Mouse (Mus musculus) heart, adult 2 months (tissue): Measurements from ENCODE around the gene Pitx2.

Source experiments
- CTCF ChIP-seq: fragments of 200-600 bp; IDR thresholded peaks from 2 replicates; pipeline ENCODE4 v1.8.1; 2022; ENCODE audit warnings: antibody characterized with exemption, mild to moderate bottlenecking, moderate library complexity
- POLR2A ChIP-seq: fragments of 200-500 bp; IDR thresholded peaks from 2 replicates; pipeline ENCODE4 v1.6.1; 2011; ENCODE audit warnings: mild to moderate bottlenecking, low read depth, low read length, control low read depth; ENCODE audit not compliant: insufficient read depth

DNA sequence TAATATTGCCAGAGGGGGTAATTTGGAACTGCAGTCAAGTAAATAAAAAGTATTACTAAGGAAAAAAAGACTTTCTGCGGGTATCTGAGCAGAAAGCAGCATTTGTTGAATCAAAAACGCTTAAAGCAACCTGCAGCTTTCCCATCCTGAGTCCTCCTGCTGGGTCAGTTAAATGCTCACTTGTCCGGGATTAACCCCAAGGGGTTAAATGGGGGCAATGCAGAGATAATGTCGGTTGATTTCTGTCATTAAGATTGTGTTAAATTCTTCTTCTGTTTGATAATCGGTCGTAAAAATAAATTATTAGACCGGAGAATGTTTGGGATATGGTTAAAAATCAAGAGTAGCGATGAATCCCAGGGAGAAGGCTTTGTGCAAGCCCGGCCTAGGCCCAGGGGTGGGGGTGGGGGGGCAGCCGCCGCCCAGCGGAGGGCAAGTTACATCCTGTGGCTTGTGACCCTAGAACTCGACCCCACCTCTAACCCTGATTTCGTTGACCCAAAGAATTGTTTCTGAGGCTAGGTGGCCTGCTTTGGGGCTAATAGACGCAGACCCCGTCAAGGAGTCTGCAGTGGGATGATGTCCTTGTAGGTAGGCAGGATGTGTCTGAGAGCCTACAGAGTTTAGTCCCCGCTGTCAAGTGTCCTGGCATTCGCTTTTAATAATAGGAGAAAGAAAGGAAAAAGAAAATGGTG is 6.0 kb downstream of the Pitx2 start:
- TF ChIP-seq CTCF (no peak), POLR2A (no peak)
